Mouse (Mus musculus): ENCODE data around the gene Trim30d.
"Not testable (repeated sequence)": the region's sequence is repeated elsewhere in the genome, so short reads cannot be mapped to it uniquely, and the experiment has no call there.

Gene Trim30d

DNA sequence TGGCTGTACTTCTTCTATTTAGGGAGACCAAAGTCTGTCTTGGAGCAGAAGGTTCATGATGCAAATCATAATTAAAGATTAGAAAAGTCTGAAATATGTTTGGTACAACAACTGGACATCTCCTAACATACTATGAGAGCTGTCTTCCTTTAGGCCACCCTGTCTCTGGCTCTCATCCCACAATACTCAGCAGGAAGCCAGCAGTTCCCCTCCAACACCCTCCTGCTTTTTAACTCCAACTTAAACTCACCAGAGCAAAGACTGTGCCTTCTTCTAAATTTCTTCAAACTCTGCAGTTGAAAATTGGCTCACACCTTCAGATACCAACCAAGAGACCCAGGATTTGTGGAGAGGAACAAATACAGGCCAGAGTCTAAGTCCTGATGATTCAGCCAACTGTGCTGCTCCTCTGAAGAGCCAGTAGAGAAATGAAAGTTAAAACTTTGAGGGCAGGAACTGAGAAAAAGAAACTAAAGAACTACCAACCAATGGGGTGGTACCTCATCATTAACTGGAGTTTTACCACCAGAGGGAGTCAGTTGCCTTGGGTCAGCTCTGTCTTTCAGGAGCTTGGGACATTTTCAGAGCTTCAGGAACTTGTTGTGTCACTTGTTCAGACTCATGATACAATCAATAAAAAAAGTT lies at the start of gene Trim30d:
Gene Trim30d (minus strand): TSS at position 429 of the 645 bp plus-strand sequence.
- in situ Hi-C loops (cut with MboI; ENCODE audit: low sequenced_read_pairs), result not testable (repeated sequence)

DNA sequence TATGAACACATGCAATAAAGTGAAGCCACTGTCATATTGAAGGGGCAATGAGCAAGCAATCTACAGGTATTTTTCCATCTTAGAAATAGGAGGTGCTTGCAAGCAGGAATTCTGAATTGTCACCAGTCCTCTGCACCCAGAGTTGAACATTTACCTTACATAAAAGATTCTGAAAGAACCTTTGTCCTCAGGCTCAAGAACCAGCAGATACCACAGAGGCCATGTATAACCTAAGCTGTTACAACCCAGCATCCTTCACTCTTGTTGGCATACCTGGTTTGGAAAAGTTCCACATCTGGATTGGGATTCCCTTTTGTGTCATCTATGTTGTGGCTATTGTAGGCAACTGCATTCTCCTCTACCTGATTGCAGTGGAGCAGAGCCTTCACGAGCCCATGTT lies 45.1 kb upstream of the Trim30d start:
- in situ Hi-C loops (cut with MboI; ENCODE audit: low sequenced_read_pairs), result no loop called here

DNA sequence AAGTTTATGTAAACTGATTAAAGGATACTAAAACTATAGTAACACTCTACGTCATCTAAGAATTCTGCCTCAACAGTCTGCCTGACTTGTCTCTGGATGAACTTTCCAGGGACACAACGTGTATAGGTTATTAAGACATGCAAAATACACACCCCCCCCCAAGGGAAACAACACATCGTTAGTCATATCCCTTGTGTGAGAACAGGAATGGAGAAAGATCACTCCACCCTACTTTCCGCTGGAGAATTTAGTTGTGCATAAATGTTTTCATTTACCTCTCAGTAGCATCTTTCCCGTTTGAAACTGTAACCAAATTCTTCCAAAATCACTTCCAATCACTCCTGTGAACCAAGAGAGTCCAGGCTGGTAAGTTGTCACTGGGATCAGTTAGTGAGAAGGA lies 42.2 kb upstream of the Trim30d start, which contains the start of gene Olfr651:
Gene Olfr651 (plus strand): TSS at position 301 of the 400 bp plus-strand sequence.
- in situ Hi-C loops (cut with MboI; ENCODE audit: low sequenced_read_pairs), result no loop called here

DNA sequence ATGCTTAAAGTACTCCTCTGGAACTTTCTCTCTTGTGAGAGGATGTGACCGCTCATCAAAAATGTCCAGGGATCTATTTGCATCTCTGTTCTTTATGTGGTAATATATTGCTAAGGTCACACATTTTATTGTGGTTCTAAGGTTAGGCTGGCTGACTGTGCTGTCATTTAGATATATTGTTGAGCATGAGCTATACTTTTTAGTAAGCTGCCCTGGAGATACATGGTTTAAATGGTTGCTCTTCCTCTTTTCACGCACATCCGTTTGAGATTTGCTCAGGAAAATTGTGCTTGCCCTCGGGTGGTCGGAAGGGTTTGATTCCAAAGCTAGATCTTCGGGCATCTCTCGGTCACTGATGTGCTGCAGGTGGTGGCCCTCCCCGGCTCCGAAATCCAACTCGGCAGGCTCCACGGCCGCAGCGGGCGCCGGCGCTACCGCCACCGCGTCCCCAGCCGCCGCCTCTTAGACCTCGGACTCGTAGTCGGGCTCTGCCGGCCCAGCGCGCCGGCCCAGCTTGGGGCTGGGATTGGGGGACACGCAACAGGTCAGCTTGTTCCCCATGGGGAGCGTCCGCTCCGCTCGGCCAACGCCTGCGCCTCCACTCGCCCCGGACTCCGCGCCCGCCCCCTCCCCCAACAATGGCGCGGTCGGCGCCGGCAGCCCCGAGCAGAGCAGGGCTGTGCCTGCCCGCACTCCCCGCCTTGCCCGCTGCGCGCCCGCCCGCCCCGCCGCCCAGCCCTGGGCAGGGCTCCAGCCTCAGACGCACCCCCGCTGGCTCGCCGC lies 5.9 kb downstream of the Trim30d start:
- in situ Hi-C loops (cut with MboI; ENCODE audit: low sequenced_read_pairs), result no loop called here

DNA sequence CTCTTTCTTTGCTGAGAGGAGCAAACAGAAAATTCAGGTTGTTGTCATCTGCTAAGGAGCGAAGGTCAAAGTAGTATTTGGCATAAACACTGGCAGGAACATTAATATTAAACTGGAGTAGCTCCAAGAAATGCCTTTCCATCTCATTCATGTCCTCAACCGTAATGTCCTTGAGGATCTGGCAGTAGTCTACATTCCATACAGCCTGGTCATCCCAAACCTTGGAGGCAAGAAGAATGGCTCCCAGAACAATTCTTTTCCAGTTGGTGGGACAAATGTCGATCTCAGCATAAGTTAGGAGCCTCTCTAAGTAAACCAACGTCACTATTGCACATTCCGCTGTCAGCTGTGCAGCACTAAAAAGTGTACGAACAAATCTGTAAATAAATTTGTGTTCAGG lies 6.5 kb downstream of the Trim30d start:
- in situ Hi-C loops (cut with MboI; ENCODE audit: low sequenced_read_pairs), result not testable (repeated sequence)

DNA sequence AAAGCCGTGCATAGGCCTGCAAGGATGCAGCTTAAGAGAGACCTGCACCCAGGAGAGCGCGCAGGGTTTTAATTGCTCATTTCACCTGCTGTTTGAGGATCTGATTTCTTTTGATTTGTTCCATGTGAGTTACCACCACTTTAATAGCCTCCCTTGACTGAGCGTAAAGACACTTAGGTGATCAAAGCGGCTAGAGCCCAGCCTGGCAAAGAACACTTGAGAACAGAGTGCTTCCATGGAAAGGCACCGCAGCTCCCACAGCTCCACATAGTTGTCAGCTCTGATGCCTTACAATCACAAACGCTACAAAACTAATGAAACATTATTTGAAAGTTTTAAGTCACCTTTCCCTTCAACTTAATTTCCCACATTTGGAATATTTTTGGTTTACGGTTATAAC lies 8.2 kb downstream of the Trim30d start:
- in situ Hi-C loops (cut with MboI; ENCODE audit: low sequenced_read_pairs), result not testable (repeated sequence)

DNA sequence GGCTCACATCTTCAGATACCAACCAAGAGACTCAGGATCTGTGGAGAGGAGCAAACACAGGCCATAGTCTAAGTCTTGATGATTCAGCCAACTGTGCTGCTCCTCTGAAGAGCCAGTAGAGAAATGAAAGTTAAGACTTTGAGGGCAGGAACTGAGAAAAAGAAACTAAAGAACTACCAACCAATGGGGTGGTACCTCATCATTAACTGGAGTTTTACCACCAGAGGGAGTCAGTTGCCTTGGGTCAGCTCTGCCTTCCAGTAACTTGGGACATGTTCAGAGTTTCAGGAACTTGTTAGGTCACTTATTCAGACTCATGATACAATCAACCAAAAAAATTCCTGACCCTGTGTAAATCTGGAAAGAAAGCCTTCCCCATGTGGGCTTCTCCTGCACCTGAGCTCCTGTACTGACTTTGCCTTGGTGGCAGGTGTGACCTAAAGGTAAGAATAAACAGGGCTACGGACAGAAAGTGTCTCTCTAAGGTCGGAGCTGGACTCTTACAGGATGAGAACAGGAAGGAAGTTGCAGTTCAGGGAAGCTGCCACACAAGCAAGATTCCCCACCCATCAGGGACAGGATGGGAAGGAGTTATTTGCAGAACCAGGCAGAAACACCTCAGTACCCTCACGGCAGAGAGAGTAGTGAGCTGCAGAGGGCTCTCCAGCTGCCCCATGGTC lies 42.4 kb downstream of the Trim30d start, which contains the start of gene Trim30a:
Gene Trim30a (minus strand): TSS at position 129 of the 680 bp plus-strand sequence.
- in situ Hi-C loops (cut with MboI; ENCODE audit: low sequenced_read_pairs), result no loop called here

DNA sequence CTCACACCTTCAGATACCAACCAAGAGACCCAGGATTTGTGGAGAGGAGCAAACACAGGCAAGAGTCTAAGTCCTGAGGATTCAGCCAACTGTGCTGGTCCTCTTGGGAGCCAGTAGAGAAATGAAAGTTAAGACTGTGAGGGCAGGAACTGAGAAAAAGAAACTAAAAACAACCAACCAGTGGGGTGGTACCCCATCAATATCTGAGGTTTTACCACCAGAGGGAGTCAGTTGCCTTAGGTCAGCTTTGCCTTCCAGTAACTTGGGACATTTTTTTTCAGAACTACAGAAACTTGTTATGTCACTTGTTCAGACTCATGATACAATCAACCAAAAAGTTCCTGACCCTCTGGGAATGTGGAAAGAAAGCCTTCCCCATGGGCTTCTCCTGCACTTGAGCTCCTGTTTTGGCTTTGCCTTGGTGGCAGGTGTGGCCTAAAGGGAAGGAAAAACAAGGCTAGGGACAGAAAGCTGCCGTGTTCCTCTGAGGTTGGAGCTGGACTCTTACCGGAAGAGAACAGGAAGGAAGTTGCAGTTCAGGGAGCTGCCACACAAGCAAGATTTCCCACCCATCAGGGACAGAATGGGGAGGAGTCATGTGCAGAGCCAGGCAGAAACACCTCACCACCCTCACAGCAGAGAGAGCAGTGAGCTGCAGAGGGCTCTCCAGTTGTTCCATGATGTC lies 61.5 kb downstream of the Trim30d start:
- in situ Hi-C loops (cut with MboI; ENCODE audit: low sequenced_read_pairs), result no loop called here
